Mouse (Mus musculus) embryonic fibroblast, embryonic 13.5 days (primary cell): ENCODE results near the gene Atp6v1g2.

Experiments used
- CTCF ChIP-seq: IDR thresholded peaks from 2 replicates; pipeline ENCODE4 v1.5.1; 2011; ENCODE audit warnings: mild to moderate bottlenecking, control low read depth, low read length, moderate library complexity, borderline replicate concordance; ENCODE audit not compliant: insufficient read depth
- POLR2A ChIP-seq: IDR thresholded peaks from 2 replicates; pipeline ENCODE4 v1.6.1; 2011; ENCODE audit warnings: low read depth, mild to moderate bottlenecking, control low read depth, low read length, moderate library complexity

- TF ChIP-seq CTCF (no peak), POLR2A (no peak)
These were observed 25.3 kb downstream of the Atp6v1g2 start for GRCm38 (mm10) chr17:35258492-35259478.
